Mouse (Mus musculus) yolk sac, embryonic 10.5 days (tissue): ENCODE results near the gene Adamts3.

Experiments used
- DNase-seq: peaks from one replicate; pipeline ENCODE4 v3.0.0-alpha.2; 2017; ENCODE audit warnings: low spot score

The Adamts3 gene

GRCm38 (mm10) chr5:89704264-89704663 lies 178.9 kb downstream of the Adamts3 start:
- no peak for DNase-seq

- no peak for DNase-seq
Measured at GRCm38 (mm10) chr5:89701241-89702007, 181.7 kb downstream of the Adamts3 start.

DNA sequence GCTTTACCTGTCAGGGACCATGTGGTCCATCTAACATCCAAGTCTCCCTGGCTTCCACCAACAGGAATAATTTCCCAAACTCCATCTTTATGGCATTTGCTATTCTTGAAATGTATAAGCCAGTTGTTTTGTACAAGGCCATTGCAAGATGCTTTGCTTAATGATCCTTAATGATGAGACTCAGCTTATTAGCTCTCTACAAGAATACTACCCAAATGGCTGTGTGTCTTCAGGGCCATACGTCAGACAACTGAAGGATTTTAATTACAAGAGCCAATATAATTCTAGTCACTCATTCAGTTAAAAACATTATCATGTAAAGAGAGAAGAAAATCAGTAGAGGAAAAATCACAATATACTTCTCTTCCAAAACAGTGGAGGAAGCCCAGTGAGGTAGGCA lies 195.3 kb downstream of the Adamts3 start:
- no peak for DNase-seq

GRCm38 (mm10) chr5:89679871-89680536 lies 203.1 kb downstream of the Adamts3 start:
- DNase-seq: no peak

GRCm38 (mm10) chr5:89678148-89678547 lies 205.0 kb downstream of the Adamts3 start:
- DNase-seq: no peak

DNA sequence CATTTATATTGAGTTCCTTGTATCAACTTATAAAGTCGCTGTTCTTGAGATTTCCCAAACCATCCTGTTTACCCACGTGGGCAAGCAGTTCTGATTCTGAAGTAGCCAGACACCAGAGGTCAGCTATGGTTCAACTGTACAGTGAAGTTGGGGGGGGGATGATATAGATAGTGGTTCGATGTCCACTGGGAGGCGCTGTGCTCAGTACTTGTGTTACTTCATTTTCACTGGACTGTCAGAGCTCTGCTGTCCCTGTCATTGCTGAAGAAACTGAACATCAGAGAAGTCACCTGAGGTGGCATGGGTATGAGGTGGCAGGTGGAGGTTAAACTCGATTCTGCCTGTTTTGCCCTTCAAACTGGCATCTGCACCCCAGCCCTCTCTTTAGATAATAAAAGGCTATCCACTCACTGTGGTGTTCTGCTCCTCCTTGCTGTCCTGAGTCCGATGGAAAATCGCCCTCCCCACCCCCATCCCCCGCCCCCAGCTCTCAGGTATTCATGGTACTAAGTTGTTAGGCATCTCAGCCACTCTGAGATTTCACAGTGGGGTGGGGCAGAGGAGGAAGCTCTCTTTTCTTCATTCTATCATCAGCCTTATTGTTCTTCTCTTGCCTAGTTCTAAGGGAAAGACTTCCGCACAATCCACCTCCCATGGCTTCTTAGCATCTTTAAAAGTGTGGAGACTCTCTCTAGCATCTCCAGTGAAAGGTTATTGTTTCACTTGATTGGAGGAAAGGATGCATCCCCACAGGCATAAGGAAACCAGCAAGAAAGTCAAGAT lies 208.9 kb downstream of the Adamts3 start:
- DNase-seq: no peak

DNA sequence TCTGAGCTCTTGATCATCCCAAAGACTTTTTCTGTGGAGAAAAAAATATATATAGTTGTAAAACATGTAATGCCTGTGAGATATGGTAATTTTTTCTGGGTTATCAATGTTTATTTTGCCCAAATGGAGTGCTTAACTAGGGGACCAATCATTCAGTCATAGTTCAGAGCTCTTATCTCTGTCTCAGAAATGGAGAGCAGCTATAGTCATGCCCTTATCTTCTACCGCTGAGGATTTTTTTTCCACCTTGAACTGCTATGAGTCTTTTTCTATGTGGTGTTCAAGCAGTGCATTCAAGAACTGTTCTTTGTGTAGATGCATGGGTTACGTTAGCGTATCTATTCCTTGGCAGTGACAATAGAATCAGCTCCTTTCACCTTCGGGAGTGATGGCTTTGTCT lies 210.2 kb downstream of the Adamts3 start:
- DNase-seq: no peak

GRCm38 (mm10) chr5:89654327-89654726 lies 228.8 kb downstream of the Adamts3 start:
- DNase-seq: no peak

DNA sequence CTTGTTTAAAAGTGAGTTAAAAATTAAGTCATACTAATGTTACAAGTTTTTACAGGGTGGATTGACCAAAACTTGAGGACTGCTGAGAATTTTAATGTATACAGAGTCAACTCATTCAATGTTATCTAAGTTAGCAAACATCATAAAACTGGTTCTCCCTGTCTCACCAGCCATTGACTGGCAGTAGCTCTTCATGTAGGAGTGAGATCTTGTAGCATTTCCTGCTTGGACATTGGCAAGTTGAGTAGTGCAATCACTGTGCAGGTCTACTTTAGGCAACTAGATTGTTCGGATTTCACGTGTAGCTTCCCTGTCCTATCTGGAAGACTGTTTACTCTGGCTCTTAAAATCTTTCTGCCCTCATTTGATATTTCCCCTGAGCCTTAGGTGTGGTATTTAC lies 229.3 kb downstream of the Adamts3 start:
- DNase-seq: no peak

DNA sequence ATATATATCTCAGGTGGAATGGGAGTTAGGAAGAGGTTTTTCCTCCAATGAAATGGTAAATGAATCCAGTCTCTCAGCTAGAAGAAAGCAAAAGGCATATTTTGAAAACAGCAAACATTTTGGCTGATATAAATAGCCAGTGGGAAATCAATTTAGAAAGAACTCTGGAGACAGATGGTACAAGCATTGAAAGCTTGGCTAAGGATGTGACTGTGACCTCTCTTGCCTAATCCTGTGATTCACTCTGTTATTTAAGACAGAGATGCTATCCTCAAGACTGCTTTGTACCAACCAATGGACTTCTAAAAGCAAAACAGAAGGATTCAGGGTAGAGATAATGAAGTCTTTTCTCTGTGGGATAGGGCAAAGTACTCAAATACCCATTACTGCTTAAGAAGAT lies 236.2 kb downstream of the Adamts3 start:
- no peak for DNase-seq

- no peak for DNase-seq
Measured at GRCm38 (mm10) chr5:89635434-89635833, 247.7 kb downstream of the Adamts3 start.

DNA sequence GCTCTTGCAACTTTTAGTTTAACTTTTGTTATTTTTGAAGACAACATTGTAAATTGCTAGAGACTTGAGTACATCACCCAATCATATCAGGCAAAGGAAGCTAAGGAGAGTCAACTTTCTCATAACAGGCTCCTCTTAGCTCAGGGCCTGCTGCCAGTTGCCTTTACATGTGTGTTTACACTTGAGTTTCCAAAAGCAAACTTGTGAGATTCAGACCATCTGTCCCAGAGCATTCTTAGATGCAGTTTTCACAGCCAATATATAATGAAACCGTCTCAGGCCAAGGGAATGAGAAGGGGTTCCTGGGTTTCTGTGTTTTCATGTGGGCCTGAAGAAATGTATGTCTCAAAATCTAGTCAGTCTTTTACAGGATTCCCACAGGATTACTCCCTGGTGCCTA lies 251.5 kb downstream of the Adamts3 start:
- no peak for DNase-seq
